Mouse (Mus musculus) frontal cortex, adult (tissue): ENCODE data around the gene Hps3.
A peak's percentile ranks its signal among the peaks of the same experiment; 100 is the strongest.
"Not testable (repeated sequence)": the region's sequence is repeated elsewhere in the genome, so short reads cannot be mapped to it uniquely, and the experiment has no call there.

Source experiments
- ATAC-seq: cut with Nextera tagmentation; 2 replicates; pipeline ENCODE4 v1.9.2; 2017; ENCODE audit warnings: mild to moderate bottlenecking, moderate library complexity, mixed read lengths; ENCODE audit not compliant: low TSS enrichment

Hps3 gene

GRCm38 (mm10) chr3:20034719-20035404 is at the start of gene Hps3:
Hps3 (minus strand) TSS chr3:20035315.
- peak; percentile 99 for ATAC-seq

- peak; percentile 50; the same call in 1 of the 2 replicates for ATAC-seq
Measured at GRCm38 (mm10) chr3:20082161-20082560, 47.0 kb upstream of the Hps3 start.

DNA sequence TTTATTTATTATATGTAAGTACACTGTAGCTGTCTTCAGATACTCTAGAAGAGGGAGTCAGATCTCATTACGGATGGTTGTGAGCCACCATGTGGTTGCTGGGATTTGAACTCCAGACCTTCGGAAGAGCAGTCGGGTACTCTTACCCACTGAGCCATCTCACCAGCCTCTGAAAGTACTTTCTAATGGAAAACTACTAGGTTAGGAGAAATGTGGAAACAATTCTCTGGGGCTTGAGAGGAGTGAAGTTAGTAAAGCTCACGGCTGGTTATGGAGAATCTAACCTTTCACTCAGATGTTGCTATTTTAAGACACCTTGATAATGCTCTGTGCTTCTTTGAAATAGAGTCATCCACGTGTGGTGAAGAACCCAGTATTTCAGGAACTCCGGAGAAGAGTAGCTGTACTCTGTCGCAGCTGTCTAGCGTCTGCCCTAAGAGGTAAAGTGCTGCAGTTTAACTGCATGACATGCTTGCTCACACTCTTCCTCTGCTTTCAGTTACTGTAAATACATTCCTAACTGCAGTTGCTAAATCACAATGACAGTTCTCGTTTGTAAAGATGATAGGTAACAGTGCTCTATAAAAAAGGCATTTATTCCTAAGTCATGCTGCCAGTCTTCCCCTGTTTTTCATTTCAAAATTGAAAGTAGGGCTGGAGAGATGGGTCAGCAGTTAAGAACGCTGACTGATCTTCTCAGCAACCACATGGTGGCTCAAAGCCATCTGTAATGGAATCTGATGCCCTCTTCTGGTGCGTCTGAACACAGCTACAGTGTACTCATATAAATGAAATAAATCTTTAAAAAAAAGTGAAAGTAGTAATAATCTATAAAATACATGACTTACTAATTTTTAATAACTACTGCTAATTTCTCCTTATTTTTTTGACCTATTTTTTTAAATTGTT is 41.3 kb upstream of the Hps3 start:
- no peak; the same call in 1 of the 2 replicates for ATAC-seq

- peak; percentile 15 for ATAC-seq
Measured at GRCm38 (mm10) chr3:20058197-20058541, 23.1 kb upstream of the Hps3 start.

GRCm38 (mm10) chr3:20057306-20058196 is 22.4 kb upstream of the Hps3 start, which contains the start of gene Hltf:
Hltf (plus strand) TSS chr3:20057811.
- peak; percentile 100 for ATAC-seq

DNA sequence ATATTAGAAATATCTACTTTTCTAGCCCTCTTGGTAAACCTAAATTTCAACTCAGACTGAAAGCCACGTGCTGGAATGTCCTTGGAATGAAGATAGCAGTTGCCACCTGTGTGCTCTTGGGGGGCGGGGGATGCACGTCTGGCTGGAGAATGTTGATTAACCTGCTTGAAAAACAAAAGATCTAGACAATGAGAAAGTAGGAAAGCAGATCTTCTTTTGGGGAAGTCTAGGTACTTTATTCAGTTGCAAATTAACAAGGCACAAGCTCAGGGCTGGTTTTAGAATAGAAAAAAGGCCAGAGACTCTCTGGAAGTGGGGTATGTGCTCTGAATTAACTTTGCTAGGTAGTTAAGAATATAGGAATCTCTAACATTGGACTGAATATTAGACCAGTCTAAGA is 9.6 kb upstream of the Hps3 start:
- ATAC-seq: not testable (repeated sequence)

GRCm38 (mm10) chr3:20041461-20041860 is 6.3 kb upstream of the Hps3 start:
- ATAC-seq: not testable (repeated sequence)

DNA sequence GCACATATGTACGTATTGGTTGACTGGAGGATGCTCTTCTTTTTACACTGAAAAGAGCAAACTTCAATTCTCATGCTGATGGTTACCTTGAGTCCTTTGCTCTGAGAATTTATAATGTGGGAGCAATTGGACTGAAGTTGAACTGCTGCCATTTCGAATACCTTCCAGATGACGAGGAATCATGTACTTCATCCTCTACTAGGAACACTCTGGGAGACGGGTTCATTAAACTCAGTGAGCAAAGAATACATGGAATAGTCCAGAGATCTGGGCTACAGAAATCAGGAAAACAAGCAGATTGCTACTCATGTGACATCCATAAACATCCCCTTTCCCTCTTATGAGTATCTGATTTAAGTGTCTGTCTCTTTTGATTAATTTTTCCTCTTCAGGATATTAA is 954 bp upstream of the Hps3 start:
- no peak for ATAC-seq

- no peak for ATAC-seq
Measured at GRCm38 (mm10) chr3:20033761-20034718, 1.1 kb downstream of the Hps3 start.

- no peak for ATAC-seq
Measured at GRCm38 (mm10) chr3:20030807-20031206, 4.3 kb downstream of the Hps3 start.

GRCm38 (mm10) chr3:20028640-20029039 is 6.5 kb downstream of the Hps3 start:
- ATAC-seq: no peak

DNA sequence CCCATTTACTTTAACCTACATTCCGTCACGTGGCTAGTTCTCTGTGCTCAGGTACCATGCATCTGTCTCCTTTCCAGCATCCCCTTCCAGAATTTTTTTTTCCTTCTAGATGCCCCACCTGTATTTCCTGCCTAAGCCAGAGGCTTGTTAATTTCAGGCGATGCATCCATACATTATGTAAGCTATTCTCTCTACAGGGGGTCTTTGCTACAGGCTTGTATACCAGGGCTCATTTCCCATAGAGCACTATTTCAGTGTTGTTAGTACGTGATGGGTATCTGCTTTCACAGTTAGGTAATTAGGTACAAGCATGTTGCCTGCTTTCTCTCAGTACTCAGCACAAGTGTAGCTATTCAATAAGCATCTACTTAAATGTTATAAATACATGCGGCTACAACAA is 7.3 kb downstream of the Hps3 start:
- no peak for ATAC-seq

- ATAC-seq: peak; percentile 47; the same call in 1 of the 2 replicates
Measured at GRCm38 (mm10) chr3:20026996-20027689, 8.0 kb downstream of the Hps3 start.

GRCm38 (mm10) chr3:20026481-20026880 is 8.6 kb downstream of the Hps3 start:
- no peak for ATAC-seq

DNA sequence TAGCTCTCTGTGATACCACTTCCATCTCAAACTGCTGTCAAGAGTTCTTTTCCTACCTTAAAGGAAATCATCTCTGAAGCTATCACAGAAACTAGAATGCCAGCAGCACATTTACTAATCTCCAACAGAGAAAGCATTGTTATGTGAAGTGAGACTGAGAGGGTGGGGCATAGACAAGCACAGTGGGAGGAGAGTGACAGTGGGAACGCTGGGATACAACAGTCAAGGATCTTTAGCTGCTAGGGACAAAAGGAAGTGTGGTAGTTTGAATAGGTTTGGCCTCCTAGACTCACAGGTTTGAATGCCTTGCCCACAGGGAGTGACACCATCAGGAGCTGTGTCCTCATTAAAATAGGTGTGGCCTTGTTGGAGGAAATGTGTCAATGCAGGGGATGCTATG is 11.3 kb downstream of the Hps3 start:
- no peak for ATAC-seq

DNA sequence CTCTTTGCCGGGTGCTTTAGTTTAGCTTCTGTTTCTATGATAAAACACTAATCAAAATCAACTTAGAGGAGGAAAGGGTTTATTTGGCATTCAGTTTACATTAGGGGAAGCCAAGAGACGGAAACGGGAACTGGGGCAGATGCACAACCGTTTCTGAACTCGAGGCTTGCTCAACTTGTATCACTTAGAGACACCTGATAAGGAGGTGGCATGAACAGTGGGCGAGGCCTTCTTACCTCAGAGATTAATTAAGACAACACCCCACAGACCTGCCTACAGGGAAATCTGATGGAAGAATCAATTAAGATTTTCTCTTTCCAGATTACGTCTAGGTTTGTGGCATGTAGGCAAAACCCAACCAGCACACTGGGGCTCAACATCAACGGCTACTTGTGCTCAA is 17.0 kb downstream of the Hps3 start:
- no peak for ATAC-seq

DNA sequence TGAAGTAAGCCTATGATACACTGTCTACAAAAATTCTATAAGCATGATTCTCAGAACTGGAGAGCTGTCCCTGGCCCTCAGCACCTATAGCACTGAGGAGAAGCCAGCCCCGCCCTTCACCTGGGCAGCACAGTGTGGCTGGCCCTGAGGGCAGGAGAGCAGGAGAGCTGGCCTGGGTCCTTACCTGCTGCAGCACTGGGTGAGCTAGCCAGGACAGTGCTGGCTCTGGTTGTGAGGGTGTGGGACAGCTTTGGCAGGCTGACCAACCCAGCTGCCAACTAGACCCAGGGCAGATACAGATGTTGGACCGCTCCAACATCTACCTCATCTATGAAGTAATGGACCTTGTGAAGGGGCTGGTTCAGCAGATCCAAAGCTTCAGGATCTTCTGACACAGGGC is 20.7 kb downstream of the Hps3 start:
- ATAC-seq: no peak

DNA sequence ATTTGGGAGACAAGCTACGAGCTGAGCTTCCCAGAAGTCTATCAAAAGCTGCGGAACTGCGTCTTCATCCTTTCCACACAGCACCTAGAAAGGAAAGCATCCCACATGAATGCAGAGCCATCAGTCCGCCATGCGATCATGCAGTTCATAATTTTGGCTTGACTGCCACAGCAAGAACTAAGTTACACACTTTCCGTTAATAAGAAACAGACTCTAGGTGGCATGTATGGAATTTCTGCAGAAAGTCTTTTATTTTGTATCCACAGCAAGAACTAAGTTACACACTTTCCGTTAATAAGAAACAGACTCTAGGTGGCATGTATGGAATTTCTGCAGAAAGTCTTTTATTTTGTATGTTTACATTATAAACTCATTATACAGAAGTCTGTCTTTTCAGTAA is 24.2 kb downstream of the Hps3 start:
- not testable (repeated sequence) for ATAC-seq

DNA sequence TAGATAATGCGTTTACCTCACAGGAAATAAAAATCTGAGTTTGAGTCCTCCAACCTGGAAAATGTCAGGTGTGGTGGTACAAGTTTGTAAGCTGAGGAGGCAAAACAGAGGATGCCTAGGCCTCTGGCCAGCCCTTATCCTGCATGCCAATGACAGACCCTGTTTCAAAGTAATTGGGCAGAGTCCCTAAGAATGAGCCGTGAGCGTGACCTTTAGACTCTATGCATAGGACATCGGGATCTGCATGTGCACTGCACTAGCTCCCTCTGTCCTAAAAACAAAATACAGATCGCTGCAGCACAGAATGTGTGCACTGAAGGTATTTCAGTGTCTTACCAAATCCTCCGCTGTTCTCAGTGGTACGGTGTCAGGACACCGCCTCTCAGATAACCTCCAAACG is 24.7 kb downstream of the Hps3 start:
- ATAC-seq: no peak

GRCm38 (mm10) chr3:20007759-20008158 is 27.4 kb downstream of the Hps3 start:
- ATAC-seq: no peak
